Mouse (Mus musculus): Measurements from ENCODE around the gene Col6a2.

GRCm38 (mm10) chr10:76643999-76644398 lies 20.6 kb upstream of the Col6a2 start:
- no peak for TF ChIP-seq CTCF (IDR thresholded peaks at IDR 0.05; ENCODE audit: control insufficient read depth, insufficient read depth, low read length)
- TF ChIP-seq POLR2A (IDR thresholded peaks at IDR 0.05; ENCODE audit: borderline replicate concordance, control insufficient read depth, low read depth, low read length) = no peak

Measured in bone marrow, adult 2 months (tissue).